Mouse (Mus musculus) lung, embryonic 14.5 days (tissue): ENCODE measurements around the gene Smc1b. TPM values are rescaled to one million over a fixed set of nuclear protein-coding genes. Genes with fewer than 3 reads are reported as not detected.

Experiments used
- ATAC-seq: fragments of 200-750 bp; cut with Nextera tagmentation; 2 replicates; pipeline ENCODE4 v1.8.0; 2017; ENCODE audit warnings: mild to moderate bottlenecking, moderate TSS enrichment, moderate library complexity; ENCODE audit not compliant: insufficient read depth
- DNase-seq: peaks from one replicate; pipeline ENCODE4 v3.0.0-alpha.2; 2015
- H3K27ac ChIP-seq: fragments of 300-500 bp; sonication (generic); 2 replicates; pipeline ENCODE4 v1.5.1; 2014; ENCODE audit warnings: low read depth, mild to moderate bottlenecking, moderate library complexity
- H3K27me3 ChIP-seq: fragments of 300-500 bp; sonication (generic); 2 replicates; pipeline ENCODE4 v1.6.1; 2014; ENCODE audit warnings: low read length, control low read depth; ENCODE audit not compliant: insufficient read depth
- H3K36me3 ChIP-seq: fragments of 300-500 bp; sonication (generic); 2 replicates; pipeline ENCODE4 v1.6.1; 2014; ENCODE audit warnings: control low read depth; ENCODE audit not compliant: insufficient read depth
- H3K4me1 ChIP-seq: fragments of 300-500 bp; sonication (generic); 2 replicates; pipeline ENCODE4 v1.6.1; 2014; ENCODE audit warnings: antibody characterized with exemption, control low read depth; ENCODE audit not compliant: insufficient read depth
- H3K4me2 ChIP-seq: fragments of 300-500 bp; sonication (generic); 2 replicates; pipeline ENCODE4 v1.6.1; 2014; ENCODE audit warnings: mild to moderate bottlenecking
- H3K4me3 ChIP-seq: fragments of 300-500 bp; sonication (generic); 2 replicates; pipeline ENCODE4 v1.5.1; 2014; ENCODE audit warnings: low read depth, low read length
- H3K9ac ChIP-seq: fragments of 300-500 bp; sonication (generic); 2 replicates; pipeline ENCODE4 v1.6.1; 2014
- H3K9me3 ChIP-seq: fragments of 300-500 bp; sonication (generic); 2 replicates; pipeline ENCODE4 v1.6.1; 2016; ENCODE audit warnings: low read depth, low read length, control low read depth
- CTCF ChIP-seq: IDR thresholded peaks from 2 replicates; pipeline ENCODE4 v1.5.1; 2016; ENCODE audit warnings: antibody characterized with exemption, low read depth
- WGBS: fragments of 180-500 bp; shearing (Covaris S2); extraction: QIAGEN DNeasy Blood & Tissue Kit; methylation state at CpG from one replicate; pipeline ENCODE4 v1.1.7; 2014; 5-methylcytosine and 5-hydroxymethylcytosine counted together
- polyA plus RNA-seq: library from polyadenylated mRNA; unstranded; fragments of >200 nt; fragmentation: Nextera tagmentation; extraction: Ambion mirVana; gene quantifications from 2 replicates; pipeline ENCODE4 v1.2.1, GENCODE M21; 2014

Gene Smc1b
- 0.16 and 0.21 TPM in 2 replicates for polyA plus RNA-seq

GRCm38 (mm10) chr15:85131275-85132192 lies at the start of gene Smc1b, which contains the start of gene Ribc2:
TSS of gene Smc1b (minus strand) at chr15:85131964.
TSS of gene Ribc2 (plus strand) at chr15:85132078.
- DNase-seq (peak; percentile 98), ATAC-seq (peak; percentile 60)
- H3K4me2 ChIP-seq, result peak within 1 kb of the TSS; percentile 65
- H3K4me1 ChIP-seq, result peaks cover 3% of the 10 kb centered on the region; the same call in 1 of the 2 replicates
- peaks cover 5% of the 10 kb centered on the region; the same call in 1 of the 2 replicates for H3K9me3 ChIP-seq
- H3K36me3 ChIP-seq, result no peaks in the 10 kb centered on the region
- 29% methylated on average over 55 of the region's 58 CpGs for WGBS
- TF ChIP-seq CTCF, result no peak
- peak within 1 kb of the TSS; percentile 27 for H3K9ac ChIP-seq
- H3K4me3 ChIP-seq, result peak within 1 kb of the TSS; percentile 24
- H3K27me3 ChIP-seq, result no peaks in the 10 kb centered on the region
- no peak within 1 kb of the TSS for H3K27ac ChIP-seq

- Histone ChIP-seq H3K27ac (peak overlapping the region; percentile 30), H3K4me3 (no peak overlapping the region), H3K36me3 (no peaks in the 10 kb centered on the region), H3K27me3 (no peaks in the 10 kb centered on the region), H3K4me1 (no peaks in the 10 kb centered on the region; the same call in 1 of the 2 replicates), H3K4me2 (no peak overlapping the region), H3K9me3 (no peaks in the 10 kb centered on the region), H3K9ac (no peak overlapping the region)
- ATAC-seq, result no peak
- TF ChIP-seq CTCF, result no peak
- DNase-seq, result no peak
Observed at GRCm38 (mm10) chr15:85180368-85180767, 48.6 kb upstream of the Smc1b start.

GRCm38 (mm10) chr15:85179528-85180180 lies 47.9 kb upstream of the Smc1b start:
- Histone ChIP-seq H3K4me3 (no peak overlapping the region), H3K36me3 (no peaks in the 10 kb centered on the region), H3K27me3 (no peaks in the 10 kb centered on the region), H3K4me2 (no peak overlapping the region), H3K27ac (peak overlapping the region; percentile 44), H3K4me1 (no peaks in the 10 kb centered on the region; the same call in 1 of the 2 replicates), H3K9me3 (no peaks in the 10 kb centered on the region), H3K9ac (no peak overlapping the region)
- ATAC-seq, result no peak
- WGBS, result 59% methylated on average over 7 of the region's 7 CpGs
- DNase-seq, result peak; percentile 62
- no peak for TF ChIP-seq CTCF

GRCm38 (mm10) chr15:85178172-85178571 lies 46.4 kb upstream of the Smc1b start:
- Histone ChIP-seq H3K4me3 (no peak overlapping the region), H3K9me3 (no peaks in the 10 kb centered on the region), H3K4me1 (peaks cover 7% of the 10 kb centered on the region), H3K27me3 (no peaks in the 10 kb centered on the region), H3K27ac (0 out of 2 replicates have a peak overlapping the region, but pooled peaks have one; percentile 58), H3K4me2 (no peak overlapping the region), H3K36me3 (no peaks in the 10 kb centered on the region), H3K9ac (no peak overlapping the region)
- DNase-seq (no peak), ATAC-seq (no peak)
- TF ChIP-seq CTCF, result no peak
- 27% methylated on average over 6 of the region's 6 CpGs for WGBS

GRCm38 (mm10) chr15:85177576-85177975 lies 45.8 kb upstream of the Smc1b start:
- Histone ChIP-seq H3K4me1 (peaks cover 12% of the 10 kb centered on the region), H3K4me2 (no peak overlapping the region; the same call in 1 of the 2 replicates)
- peak; percentile 83 for DNase-seq

GRCm38 (mm10) chr15:85174060-85174459 lies 42.3 kb upstream of the Smc1b start:
- H3K4me2 ChIP-seq, result no peak overlapping the region
- no peak for ATAC-seq
- 57% methylated on average over 10 of the region's 10 CpGs for WGBS

More at GRCm38 (mm10) chr15:85177576-85177975, 45.8 kb upstream of the Smc1b start:
- H3K9ac ChIP-seq, result no peak overlapping the region
- WGBS, result 34% methylated on average over 8 of the region's 8 CpGs
- H3K27me3 ChIP-seq, result no peaks in the 10 kb centered on the region
- 0 out of 2 replicates have a peak, but pooled peaks have one; percentile 44 for ATAC-seq
- H3K4me3 ChIP-seq, result no peak overlapping the region
- no peaks in the 10 kb centered on the region for H3K36me3 ChIP-seq
- no peaks in the 10 kb centered on the region for H3K9me3 ChIP-seq
- no peak for TF ChIP-seq CTCF
- H3K27ac ChIP-seq, result 0 out of 2 replicates have a peak overlapping the region, but pooled peaks have one; percentile 58

More at GRCm38 (mm10) chr15:85174060-85174459, 42.3 kb upstream of the Smc1b start:
- H3K27me3 ChIP-seq, result no peaks in the 10 kb centered on the region
- H3K27ac ChIP-seq, result peak overlapping the region; percentile 30; the same call in 1 of the 2 replicates
- no peak overlapping the region for H3K9ac ChIP-seq
- no peaks in the 10 kb centered on the region for H3K9me3 ChIP-seq
- H3K36me3 ChIP-seq, result no peaks in the 10 kb centered on the region
- no peak for TF ChIP-seq CTCF
- no peak overlapping the region for H3K4me3 ChIP-seq
- peaks cover 18% of the 10 kb centered on the region for H3K4me1 ChIP-seq
- no peak for DNase-seq
